Mouse (Mus musculus) colon, adult 2 months (tissue): ENCODE data around the gene Pvalb. TPM values are rescaled to one million over a fixed set of nuclear protein-coding genes. Genes with fewer than 3 reads are reported as not detected.

Source experiments
- polyA plus RNA-seq: library from polyadenylated mRNA; depleted of rRNA; stranded (reverse); fragments of >200 nt; gene quantifications from 2 replicates; pipeline ENCODE4 v1.2.3, GENCODE M21; 2012; rRNA removed

The Pvalb gene
- not detected in 2 replicates for polyA plus RNA-seq

GRCm38 (mm10) chr15:78206312-78206711, at the start of gene Pvalb:
Gene Pvalb (minus strand): TSS chr15:78206400.

GRCm38 (mm10) chr15:78244695-78245492, 38.7 kb upstream of the Pvalb start, which contains the start of gene Ncf4:
Gene Ncf4 (plus strand): TSS chr15:78244801.

GRCm38 (mm10) chr15:78173972-78174886, 32.0 kb downstream of the Pvalb start, which contains the start of gene Ift27:
Gene Ift27 (minus strand): TSS chr15:78174107.

Other genes starting within 250 kb of the Pvalb start
- gene Foxred2, start 249.7 kb downstream of the Pvalb start, polyA plus RNA-seq: 3.2 and 3.5 TPM in 2 replicates
- gene Eif3d, start 235.6 kb downstream of the Pvalb start, polyA plus RNA-seq: 122 and 167 TPM in 2 replicates
- 0.02 TPM in 1 of 2 replicates, not detected in the other for gene Cacng2, start 86.4 kb downstream of the Pvalb start, polyA plus RNA-seq
- gene Ift27, start 32.3 kb downstream of the Pvalb start, polyA plus RNA-seq: 32.4 and 42.4 TPM in 2 replicates
- gene Ncf4, start 38.4 kb upstream of the Pvalb start, polyA plus RNA-seq: 8.7 and 9.7 TPM in 2 replicates
- gene Csf2rb2, start 99.3 kb upstream of the Pvalb start, polyA plus RNA-seq: 3.2 and 3.4 TPM in 2 replicates
- 6.3 and 6.5 TPM in 2 replicates for gene Csf2rb, start 119.4 kb upstream of the Pvalb start, polyA plus RNA-seq
- not detected in 2 replicates for gene Tex33, start 189.5 kb upstream of the Pvalb start, polyA plus RNA-seq
- gene Tst, start 199.5 kb upstream of the Pvalb start, polyA plus RNA-seq: 317 and 398 TPM in 2 replicates
- gene Mpst, start 200.0 kb upstream of the Pvalb start, polyA plus RNA-seq: 522 and 598 TPM in 2 replicates
- gene Kctd17, start 222.2 kb upstream of the Pvalb start, polyA plus RNA-seq: 203 and 318 TPM in 2 replicates